Mouse (Mus musculus): ENCODE data around the gene Mog. TPM values are rescaled to one million over a fixed set of nuclear protein-coding genes. Genes with fewer than 3 reads are reported as not detected.

Mog gene
- polyA plus RNA-seq, 1 experiment from 2014 or later: 0.08 TPM

DNA sequence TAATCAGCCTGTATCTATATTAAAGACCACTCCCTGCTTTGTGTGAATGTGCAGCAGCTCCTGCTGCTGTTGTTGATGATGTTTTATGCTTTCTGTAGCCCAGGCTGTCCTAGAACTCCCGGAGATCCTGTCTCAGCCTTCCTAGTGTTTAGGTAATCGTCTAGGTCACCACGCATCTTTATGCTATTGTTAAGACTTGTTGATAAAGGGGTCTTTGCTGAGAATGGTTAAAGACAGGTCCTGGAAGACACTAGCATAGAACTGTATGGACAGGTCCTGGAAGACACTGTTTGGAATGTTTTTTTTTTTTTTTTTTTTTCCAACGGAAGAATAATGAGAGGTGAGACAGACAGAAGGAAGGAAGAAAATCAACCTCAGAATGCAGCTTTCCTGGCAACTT lies 19.8 kb downstream of the Mog start:
- ATAC-seq (ENCODE audit: low FRiP score, low TSS enrichment) (no peak), DNase-seq (ENCODE audit: low spot score) (no peak)
- H3K4me1 ChIP-seq (replicated peaks; ENCODE audit: control insufficient read depth, insufficient read depth): no peaks in the 10 kb centered on the region
- peak overlapping the region; percentile 59 for H3K4me3 ChIP-seq (ENCODE audit: low read depth, low read length)
- no peak overlapping the region for H3K27ac ChIP-seq (replicated peaks)
- H3K9me3 ChIP-seq (ENCODE audit: control insufficient read depth, low read length): no peaks in the 10 kb centered on the region
- H3K27me3 ChIP-seq (ENCODE audit: control insufficient read depth, insufficient read depth, low read length): no peaks in the 10 kb centered on the region
- 30% methylated on average over 4 of the region's 4 CpGs for WGBS
- 0 out of 2 replicates have a peak, but pooled peaks cover 3% of the 10 kb centered on the region for H3K36me3 ChIP-seq (ENCODE audit: control insufficient read depth, insufficient read depth, low read length)
- H3K9ac ChIP-seq (ENCODE audit: low read length): no peak overlapping the region
- H3K4me2 ChIP-seq (replicated peaks; ENCODE audit: low read depth): peak overlapping the region; percentile 90
- TF ChIP-seq EP300 (optimal IDR thresholded peaks at IDR 0.05) (no peak), CTCF (IDR thresholded peaks at IDR 0.05; ENCODE audit: low read depth) (no peak)

DNA sequence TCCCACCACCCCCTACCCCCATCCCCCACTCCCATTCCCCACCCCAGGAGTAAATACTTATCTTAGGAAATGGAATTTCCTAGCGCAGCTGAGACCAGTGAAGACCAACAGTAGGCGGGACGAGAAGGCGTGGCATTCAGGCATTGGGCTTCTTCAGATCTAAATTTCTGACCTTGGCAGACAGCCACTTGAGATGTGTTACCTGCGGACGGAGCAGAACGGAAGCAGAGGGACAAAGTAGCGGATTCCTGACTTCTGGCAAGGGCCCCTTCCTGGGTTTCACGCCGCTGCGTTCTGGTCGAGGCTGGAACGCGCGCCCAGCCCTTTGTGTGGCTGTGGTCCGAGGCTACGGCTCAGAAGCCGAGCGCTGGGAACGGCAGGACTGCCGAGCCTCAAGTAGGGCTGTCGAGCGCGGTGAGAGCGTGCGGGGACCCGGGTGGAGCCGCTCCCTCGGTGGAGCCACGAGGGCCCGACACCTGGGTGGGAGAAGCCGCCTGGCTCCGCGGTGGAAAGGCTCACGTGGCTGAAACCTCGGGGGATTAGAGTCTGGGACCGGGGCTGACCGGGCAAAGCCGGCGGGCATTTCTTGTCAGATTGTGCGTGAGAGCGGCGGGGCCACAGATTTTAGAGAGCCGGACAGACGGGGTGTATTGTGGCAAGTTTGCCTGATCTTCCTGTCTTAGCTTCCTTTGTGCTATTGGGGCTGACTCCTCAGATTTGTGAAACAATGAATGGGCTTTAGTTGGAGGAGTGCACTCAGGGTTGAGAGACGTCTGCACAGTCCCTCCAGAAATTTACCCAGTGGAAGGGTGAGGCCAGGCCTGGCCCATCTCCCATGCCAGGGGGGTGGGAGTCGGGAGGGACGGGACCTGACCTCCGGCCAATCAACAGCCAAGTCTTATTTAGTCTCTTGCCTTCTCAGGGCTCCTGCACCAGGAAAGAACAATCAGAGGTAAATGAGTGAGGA lies 20.6 kb downstream of the Mog start:
- Histone ChIP-seq H3K9me3 (ENCODE audit: control insufficient read depth, low read length) (no peaks in the 10 kb centered on the region), H3K27me3 (ENCODE audit: control insufficient read depth, insufficient read depth, low read length) (no peaks in the 10 kb centered on the region), H3K36me3 (ENCODE audit: control insufficient read depth, insufficient read depth, low read length) (0 out of 2 replicates have a peak, but pooled peaks cover 3% of the 10 kb centered on the region), H3K27ac (replicated peaks) (peak overlapping the region; percentile 79), H3K4me3 (ENCODE audit: low read depth, low read length) (peak overlapping the region; percentile 59), H3K4me1 (replicated peaks; ENCODE audit: control insufficient read depth, insufficient read depth) (no peaks in the 10 kb centered on the region), H3K4me2 (replicated peaks; ENCODE audit: low read depth) (peak overlapping the region; percentile 90), H3K9ac (ENCODE audit: low read length) (peak overlapping the region; percentile 82)
- TF ChIP-seq EP300 (optimal IDR thresholded peaks at IDR 0.05) (no peak), CTCF (IDR thresholded peaks at IDR 0.05; ENCODE audit: low read depth) (no peak)
- WGBS: under 1% methylated on average over 49 of the region's 49 CpGs
- DNase-seq (ENCODE audit: low spot score): peak; percentile 54
- peak; percentile 83 for ATAC-seq (ENCODE audit: low FRiP score, low TSS enrichment)

DNA sequence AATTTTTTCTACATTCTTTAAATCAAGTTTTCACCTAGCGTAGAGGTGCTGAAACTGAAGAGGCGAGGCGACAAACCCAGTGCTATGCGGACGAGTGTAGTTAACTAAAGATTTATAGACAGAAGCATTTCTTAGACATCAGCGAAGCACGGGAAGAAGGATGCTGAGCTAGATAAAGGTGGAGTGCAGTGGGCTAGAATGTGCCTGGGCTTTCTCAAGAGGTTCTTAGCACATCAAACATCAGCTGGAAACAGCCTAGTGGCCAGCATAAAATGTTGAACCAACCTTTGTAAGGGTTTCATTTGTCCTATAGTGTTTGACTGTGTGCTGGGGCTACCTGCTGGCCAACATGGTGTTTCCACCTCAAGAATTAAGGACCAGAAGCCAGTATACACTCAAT lies 22.3 kb downstream of the Mog start, which contains the start of gene Zfp57:
Gene Zfp57 (plus strand): TSS at position 301 of the 400 bp plus-strand sequence.
- Histone ChIP-seq H3K4me3 (ENCODE audit: low read depth, low read length) (peak within 1 kb of the TSS; percentile 59; the same call in 1 of the 2 replicates), H3K4me2 (replicated peaks; ENCODE audit: low read depth) (no peak within 1 kb of the TSS), H3K36me3 (ENCODE audit: control insufficient read depth, insufficient read depth, low read length) (no peaks in the 10 kb centered on the region), H3K9ac (ENCODE audit: low read length) (no peak within 1 kb of the TSS), H3K4me1 (replicated peaks; ENCODE audit: control insufficient read depth, insufficient read depth) (no peaks in the 10 kb centered on the region), H3K27ac (replicated peaks) (no peak within 1 kb of the TSS), H3K27me3 (ENCODE audit: control insufficient read depth, insufficient read depth, low read length) (no peaks in the 10 kb centered on the region), H3K9me3 (ENCODE audit: control insufficient read depth, low read length) (no peaks in the 10 kb centered on the region)
- no peak for TF ChIP-seq EP300 (optimal IDR thresholded peaks at IDR 0.05)
- no peak for DNase-seq (ENCODE audit: low spot score)
- no peak for ATAC-seq (ENCODE audit: low FRiP score, low TSS enrichment)
- WGBS: 94% methylated on average over 7 of the region's 7 CpGs

DNA sequence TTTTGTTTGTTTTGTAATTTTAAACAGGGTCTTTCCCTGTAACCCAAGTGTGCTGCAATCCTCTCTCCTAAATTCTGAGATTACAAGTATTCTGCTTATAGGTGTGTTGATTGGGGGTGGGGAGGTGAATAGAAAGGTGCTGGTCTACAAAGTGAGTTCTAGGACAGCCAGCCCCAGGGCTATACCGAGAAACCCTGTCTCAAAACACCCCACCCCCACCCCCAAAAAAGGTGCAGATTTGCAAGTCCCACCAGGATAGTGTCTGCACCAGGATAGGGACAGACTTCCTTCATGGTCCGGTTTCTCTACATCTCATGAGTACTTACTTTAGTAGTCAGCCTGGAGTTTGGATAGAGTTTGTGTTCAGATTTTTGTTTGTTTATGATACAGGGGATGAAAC lies 24.7 kb downstream of the Mog start:
- 58% methylated on average over 2 of the region's 2 CpGs for WGBS
- Histone ChIP-seq H3K4me2 (replicated peaks; ENCODE audit: low read depth) (no peak overlapping the region), H3K36me3 (ENCODE audit: control insufficient read depth, insufficient read depth, low read length) (no peaks in the 10 kb centered on the region), H3K9ac (ENCODE audit: low read length) (no peak overlapping the region), H3K4me1 (replicated peaks; ENCODE audit: control insufficient read depth, insufficient read depth) (no peaks in the 10 kb centered on the region), H3K9me3 (ENCODE audit: control insufficient read depth, low read length) (no peaks in the 10 kb centered on the region), H3K27me3 (ENCODE audit: control insufficient read depth, insufficient read depth, low read length) (no peaks in the 10 kb centered on the region), H3K4me3 (ENCODE audit: low read depth, low read length) (no peak overlapping the region), H3K27ac (replicated peaks) (no peak overlapping the region)
- no peak for ATAC-seq (ENCODE audit: low FRiP score, low TSS enrichment)
- no peak for TF ChIP-seq CTCF (IDR thresholded peaks at IDR 0.05; ENCODE audit: low read depth)
- no peak for TF ChIP-seq EP300 (optimal IDR thresholded peaks at IDR 0.05)
- DNase-seq (ENCODE audit: low spot score): no peak

DNA sequence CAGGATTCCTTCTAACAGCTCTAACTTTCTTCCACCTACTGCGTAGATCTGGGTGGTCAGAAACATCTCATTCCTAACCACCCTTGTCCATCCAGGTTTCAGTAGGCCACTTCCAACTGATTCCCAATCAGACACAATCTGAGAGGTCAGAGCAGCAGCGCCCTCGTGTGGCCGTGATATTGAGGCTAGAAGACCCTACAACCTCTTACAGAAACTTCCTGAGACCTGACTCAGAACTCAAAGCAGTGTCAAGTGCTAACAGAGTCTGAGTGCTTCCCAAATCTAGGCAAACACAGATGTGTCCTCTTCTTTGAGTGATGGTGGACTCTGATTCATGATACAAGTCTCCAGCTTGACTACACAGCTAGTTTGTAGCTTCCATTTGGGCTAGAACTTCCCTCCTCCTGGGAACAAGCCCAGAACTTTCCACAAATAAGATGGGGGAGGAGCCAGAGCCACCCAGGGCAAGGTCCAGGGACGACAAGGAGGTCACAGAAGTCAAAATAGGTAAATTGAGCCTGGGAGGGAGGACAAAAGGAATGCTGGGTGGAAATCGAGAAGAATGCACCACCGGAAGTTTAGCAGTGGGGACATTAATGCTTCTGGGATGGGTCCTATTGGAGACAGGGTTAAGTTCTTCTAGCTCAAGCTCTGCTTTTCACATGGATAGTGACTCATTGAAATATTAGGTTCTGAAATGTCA lies 26.0 kb downstream of the Mog start:
- Histone ChIP-seq H3K27ac (replicated peaks) (no peak overlapping the region), H3K27me3 (ENCODE audit: control insufficient read depth, insufficient read depth, low read length) (no peaks in the 10 kb centered on the region), H3K4me3 (ENCODE audit: low read depth, low read length) (no peak overlapping the region), H3K4me1 (replicated peaks; ENCODE audit: control insufficient read depth, insufficient read depth) (no peaks in the 10 kb centered on the region), H3K9me3 (ENCODE audit: control insufficient read depth, low read length) (no peaks in the 10 kb centered on the region), H3K36me3 (ENCODE audit: control insufficient read depth, insufficient read depth, low read length) (no peaks in the 10 kb centered on the region), H3K4me2 (replicated peaks; ENCODE audit: low read depth) (no peak overlapping the region), H3K9ac (ENCODE audit: low read length) (no peak overlapping the region)
- 26% methylated on average over 7 of the region's 7 CpGs for WGBS
- peak; percentile 91 for TF ChIP-seq CTCF (IDR thresholded peaks at IDR 0.05; ENCODE audit: low read depth)
- TF ChIP-seq EP300 (optimal IDR thresholded peaks at IDR 0.05): no peak
- peak; percentile 63; the same call in 1 of the 2 replicates for ATAC-seq (ENCODE audit: low FRiP score, low TSS enrichment)
- peak; percentile 78 for DNase-seq (ENCODE audit: low spot score)

Measured in stomach, postnatal 0 days (tissue).